Mouse (Mus musculus): ENCODE data around the gene Ppp1r26.

- TF ChIP-seq CTCF (IDR thresholded peaks at IDR 0.05; ENCODE audit: low read depth) (no peak), EP300 (optimal IDR thresholded peaks at IDR 0.05) (no peak)
Observed at GRCm38 (mm10) chr2:28447315-28447670, 693 bp downstream of the Ppp1r26 start.
